Mouse (Mus musculus) lung, postnatal 4 days (tissue): ENCODE measurements around the gene Pwwp2b.

Experiments
- DNase-seq, 2 experiments: peaks; one replicate each; pipeline ENCODE4 v3.0.0; 2021

Pwwp2b gene

GRCm38 (mm10) chr7:139265634-139266033 is 17.4 kb downstream of the Pwwp2b start:
- no peak for DNase-seq

DNA sequence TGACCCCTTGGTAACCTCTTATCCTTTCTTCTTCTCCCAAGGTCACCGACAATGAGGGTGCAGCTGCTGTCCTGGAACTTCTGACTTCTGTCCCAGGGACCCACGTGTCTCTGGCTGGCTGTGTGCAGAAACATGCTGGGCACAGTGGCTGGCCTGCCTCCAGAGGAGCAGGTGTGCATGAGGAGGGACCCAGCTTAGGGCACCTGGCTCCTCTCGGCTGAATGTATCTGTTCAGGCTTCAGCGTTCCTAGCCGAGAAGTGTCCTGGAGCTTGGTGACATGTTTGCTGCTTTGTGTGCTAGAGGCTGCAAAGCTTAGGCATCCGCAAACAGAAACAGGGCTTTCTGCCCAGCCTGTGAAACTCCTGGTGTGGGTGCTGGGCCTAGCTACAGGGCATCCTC is 18.1 kb downstream of the Pwwp2b start:
- no peak for DNase-seq

- DNase-seq = peak; percentile 54 to 65
These were observed 18.9 kb downstream of the Pwwp2b start for GRCm38 (mm10) chr7:139266886-139267870.

DNA sequence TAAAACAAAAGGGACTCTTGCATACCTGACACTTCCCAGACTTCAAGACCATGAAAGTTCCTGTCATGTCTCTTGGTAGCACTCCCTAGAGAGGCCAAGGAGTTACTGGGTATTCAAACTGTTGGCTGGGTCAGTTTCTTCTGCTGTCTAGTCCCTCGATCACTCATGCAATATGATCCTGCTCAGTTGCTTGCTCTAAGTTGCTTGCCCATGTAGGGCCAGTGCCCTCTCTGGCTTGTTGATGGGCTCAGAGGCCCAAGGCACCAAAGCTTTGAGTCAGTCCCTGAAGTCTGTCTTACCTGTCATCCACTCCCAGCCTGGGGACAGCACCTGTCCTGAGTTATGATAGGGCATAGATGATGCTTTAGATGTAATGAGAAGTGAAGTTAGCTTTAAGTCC is 22.5 kb downstream of the Pwwp2b start:
- DNase-seq = no peak

DNA sequence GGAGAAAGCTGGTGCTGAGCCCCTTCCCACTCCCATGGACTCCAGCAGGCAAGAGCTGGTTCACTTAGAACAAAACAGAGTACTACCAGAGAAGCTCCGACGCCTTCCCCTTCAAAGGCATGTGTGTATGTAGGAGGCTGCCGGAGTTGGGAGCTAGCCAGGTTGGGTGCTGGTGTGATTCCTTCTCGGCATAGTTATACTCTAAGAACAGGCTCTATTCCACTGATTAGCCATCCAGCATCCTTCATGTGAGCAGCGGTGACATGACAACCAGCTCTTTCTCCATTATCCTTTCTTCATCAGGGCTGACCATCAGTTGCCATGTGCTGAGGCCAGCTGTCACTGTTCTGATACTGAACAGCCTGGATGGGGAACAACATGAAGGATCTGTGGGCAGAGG is 23.6 kb downstream of the Pwwp2b start:
- DNase-seq = no peak

- DNase-seq = peak; percentile 47 to 51
These were observed 24.5 kb downstream of the Pwwp2b start for GRCm38 (mm10) chr7:139272639-139273396.

- peak; percentile 79 to 89 for DNase-seq
These were observed 25.1 kb downstream of the Pwwp2b start for GRCm38 (mm10) chr7:139273397-139273719.

- no peak for DNase-seq
These were observed 27.3 kb downstream of the Pwwp2b start for GRCm38 (mm10) chr7:139275586-139275985.

GRCm38 (mm10) chr7:139276150-139276549 is 27.9 kb downstream of the Pwwp2b start:
- DNase-seq = no peak

GRCm38 (mm10) chr7:139277536-139277935 is 29.3 kb downstream of the Pwwp2b start:
- DNase-seq = no peak

- DNase-seq = no peak
These were observed 31.3 kb downstream of the Pwwp2b start for GRCm38 (mm10) chr7:139279571-139279970.

DNA sequence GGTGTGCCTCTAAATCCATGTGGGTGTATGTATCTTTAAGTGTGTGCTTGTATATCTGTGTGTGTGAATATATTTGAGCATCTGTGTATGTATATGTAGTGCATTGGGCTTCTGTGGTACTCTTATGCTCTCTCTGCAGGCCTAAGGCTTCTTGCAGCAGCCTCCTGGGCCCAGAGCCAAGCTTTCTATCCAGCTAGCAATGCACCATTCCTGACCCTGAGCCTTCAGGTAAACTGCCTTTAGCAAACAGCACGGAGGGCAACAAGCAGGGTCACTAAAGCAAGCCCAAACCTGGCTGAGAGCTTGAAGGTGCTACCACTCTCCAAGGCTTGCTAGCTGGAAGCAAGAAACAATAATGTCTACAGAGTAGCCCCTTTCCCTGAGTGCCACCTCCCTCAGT is 31.8 kb downstream of the Pwwp2b start:
- no peak for DNase-seq

DNA sequence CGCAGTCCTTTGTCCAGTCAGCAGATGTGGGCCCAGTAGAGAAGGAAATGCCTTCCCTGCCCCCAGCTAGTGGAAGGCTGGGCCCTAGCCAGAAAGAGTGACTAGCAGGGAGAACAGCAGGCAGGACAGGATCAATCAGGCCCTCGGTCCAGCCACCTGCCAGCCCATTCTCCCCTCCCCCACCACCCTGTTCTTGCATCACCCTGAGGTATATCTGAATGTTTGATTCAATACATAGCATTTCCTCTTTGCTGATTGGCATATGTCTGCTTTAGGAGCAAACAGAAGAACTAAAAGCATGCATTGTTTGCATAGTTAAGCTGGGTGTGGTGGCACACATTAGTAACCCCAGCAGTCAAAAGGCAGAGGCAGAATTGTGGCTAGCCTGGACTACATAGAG is 32.9 kb downstream of the Pwwp2b start:
- DNase-seq = peak; percentile 34 to 47

DNA sequence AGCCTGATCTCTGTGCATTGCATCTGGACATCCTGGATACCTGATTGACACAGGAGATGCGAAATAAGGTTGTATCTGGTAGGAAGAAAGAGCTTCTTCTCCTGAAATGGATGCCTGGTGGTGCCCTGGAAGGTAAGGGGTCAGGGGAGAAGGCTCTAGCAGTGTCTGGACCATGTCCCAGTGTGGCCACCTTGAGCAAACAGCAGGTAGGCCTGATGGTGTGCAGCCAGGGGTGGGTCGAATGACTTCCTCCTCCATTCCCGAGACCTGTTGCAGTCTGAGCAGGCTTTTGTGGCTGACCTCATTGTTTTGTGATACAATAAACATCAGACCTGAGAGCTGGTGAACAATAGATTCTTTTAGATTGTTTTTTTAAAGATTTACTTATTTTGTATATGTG is 33.8 kb downstream of the Pwwp2b start:
- no peak for DNase-seq

DNA sequence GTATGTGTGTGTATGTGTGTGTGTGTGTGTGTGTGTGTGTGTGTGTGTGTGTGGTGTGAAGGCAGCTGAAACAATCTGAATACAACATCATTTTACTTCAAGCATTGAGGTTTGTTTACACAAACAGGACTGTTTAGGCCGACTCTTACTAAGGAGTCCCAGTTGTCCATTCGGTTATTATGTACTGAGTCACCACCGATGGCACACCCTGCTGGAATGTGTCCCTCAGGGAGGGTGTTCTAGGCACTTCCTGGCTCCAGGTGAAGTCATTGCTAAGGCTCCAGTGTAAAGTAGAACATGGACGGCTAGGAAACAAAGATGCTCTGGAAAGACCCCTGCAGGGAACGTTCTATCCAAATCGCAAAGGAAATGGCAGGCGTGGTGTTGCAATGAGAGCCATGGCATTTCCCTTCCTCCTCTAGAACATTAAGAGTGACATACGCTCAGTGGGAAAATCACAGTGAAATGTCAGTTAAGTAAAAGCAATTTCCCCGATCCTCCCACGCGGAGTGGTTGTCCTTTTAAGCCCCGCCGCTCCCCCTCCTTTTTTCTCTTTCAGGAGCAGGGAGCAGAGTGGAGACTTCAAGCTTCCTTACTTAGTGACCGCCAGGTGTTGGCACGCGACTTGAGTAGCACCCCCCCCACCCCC is 37.1 kb downstream of the Pwwp2b start:
- no peak for DNase-seq

DNA sequence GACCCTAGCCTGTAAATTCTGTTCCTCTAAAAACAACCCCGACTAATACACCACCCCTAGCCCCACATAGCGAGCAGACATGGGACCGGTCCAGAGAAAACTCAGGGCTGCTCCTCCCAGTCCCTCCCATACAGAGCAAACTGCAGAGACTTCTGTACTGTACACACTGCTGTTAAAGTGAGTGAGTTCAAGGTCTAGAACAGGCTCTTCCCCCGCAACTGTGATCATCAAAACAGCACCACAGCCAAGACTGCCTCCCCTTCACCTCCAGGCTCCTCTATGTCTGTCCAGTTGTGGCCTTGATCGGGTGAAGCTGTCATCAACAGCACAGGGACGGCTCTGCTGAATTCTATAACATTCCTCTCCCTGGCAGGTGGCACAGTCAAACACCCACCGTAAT is 40.3 kb downstream of the Pwwp2b start:
- DNase-seq = no peak

DNA sequence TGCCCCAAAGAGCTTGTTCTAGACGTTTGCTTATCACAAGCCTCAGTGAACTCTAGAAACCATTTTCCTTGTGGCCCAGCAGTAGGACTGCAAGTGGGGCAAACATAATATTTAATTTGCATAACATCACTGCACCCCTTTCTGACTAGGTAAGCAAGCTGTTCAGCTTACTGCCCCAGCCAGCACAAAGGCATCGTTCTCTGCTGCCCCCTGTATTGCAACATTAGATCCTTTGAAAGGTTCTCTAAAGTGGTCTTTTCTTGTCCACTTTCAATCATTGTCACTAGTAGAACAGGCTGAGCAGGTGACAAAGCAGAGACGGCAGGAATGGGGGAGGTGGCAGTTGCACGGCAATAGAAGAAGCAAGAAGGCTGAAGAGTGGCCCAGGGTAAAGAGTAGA is 45.1 kb downstream of the Pwwp2b start:
- no peak for DNase-seq

DNA sequence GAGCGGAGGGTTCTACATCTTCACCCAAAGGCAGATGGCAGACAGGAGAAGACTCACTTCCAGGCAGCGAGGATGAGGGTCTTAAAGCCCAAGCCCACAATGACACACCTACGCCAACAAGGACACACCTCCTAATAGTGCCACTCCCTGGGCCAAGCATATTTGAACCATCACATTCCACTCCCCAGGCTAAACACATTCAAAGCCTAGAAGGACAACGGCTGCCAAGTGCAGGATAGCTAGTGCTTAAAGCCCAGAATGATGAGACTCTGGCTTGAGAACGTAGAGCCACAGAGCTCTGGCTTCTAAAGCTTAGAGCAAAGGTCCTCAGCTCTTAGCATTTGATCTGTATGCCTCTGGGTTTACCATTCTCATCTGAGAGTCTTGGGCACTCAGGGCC is 45.8 kb downstream of the Pwwp2b start:
- DNase-seq = no peak

DNA sequence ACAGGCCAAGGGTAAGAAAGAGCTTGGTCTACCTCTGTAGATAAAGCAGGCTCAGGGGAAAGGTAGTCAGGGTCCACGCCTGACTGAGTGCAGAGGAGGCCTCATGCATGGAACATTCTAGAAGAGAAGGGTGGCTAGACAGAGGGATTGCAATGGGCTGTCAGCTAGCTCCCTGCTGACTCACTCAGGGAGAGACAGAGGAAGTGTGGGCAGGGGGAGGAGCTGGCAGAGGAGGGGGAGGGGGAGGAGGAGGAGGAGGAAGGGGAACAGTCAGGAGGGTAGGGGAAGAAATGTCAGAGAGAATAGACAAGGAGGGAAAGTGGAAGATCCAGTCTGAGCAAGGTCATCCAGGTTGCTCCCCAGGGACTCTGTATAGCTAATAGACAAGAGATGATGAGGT is 47.4 kb downstream of the Pwwp2b start:
- DNase-seq = no peak

DNA sequence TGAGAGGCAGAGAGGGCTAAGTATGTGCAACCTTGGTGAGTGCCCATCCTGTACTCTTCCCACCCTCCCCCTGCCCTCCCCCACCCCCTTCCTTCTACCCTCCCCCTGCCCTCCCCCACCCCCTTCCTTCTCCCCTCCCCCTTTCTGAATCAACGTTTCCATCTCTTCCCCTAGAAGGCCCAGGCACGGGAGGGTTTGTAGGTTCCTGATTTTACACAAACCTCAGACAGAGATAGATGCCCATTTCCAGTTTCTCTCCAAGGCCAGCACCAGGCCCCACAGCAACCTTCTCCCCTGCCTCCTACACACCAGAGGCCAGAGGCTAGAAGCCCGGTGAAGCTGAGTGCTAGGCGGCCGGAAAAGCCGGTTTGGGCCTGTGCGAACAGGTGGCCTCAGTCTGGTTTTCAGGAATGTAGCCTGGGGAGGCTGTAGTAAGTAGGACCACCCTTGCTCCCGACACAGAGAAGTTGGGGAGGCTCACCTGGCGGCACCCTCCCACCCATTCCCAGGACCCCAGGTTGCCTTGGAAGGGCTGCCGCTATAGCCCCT is 48.3 kb downstream of the Pwwp2b start:
- peak in 1 of 2 experiments; percentile 48 for DNase-seq

GRCm38 (mm10) chr7:139298446-139298845 is 50.2 kb downstream of the Pwwp2b start:
- DNase-seq = peak; percentile 60 to 64

GRCm38 (mm10) chr7:139299424-139299823 is 51.1 kb downstream of the Pwwp2b start:
- DNase-seq = peak; percentile 81 to 90

DNA sequence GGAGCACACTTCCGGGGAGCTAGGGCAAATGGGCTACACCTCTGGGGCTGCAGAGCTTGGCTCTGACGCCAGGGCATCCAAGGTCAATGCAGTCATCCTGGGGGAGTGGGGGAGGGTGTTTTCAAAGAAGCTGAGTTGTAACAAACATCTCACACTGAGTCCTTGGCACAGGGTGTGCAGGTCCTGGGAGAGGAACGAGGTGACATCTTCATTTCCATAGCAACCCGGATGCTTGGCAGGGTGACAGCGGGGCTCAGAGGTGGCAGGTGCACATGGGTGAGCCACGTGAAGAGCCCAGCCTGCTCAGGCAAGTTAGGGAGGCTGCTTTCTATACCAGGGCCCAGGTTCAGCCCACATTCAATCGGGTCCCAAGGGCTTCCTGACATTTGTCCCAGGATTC is 52.1 kb downstream of the Pwwp2b start:
- DNase-seq = no peak
